Mouse (Mus musculus) midbrain, embryonic 15.5 days (tissue): ENCODE data around the gene Arhgap27. TPM values are rescaled to one million over a fixed set of nuclear protein-coding genes. Genes with fewer than 3 reads are reported as not detected.
A peak's percentile ranks its signal among the peaks of the same experiment; 100 is the strongest.
"Not testable (repeated sequence)": the region's sequence is repeated elsewhere in the genome, so short reads cannot be mapped to it uniquely, and the experiment has no call there.

Experiments
- ATAC-seq: fragments of 200-750 bp; cut with Nextera tagmentation; replicated peaks from 2 replicates; pipeline ENCODE4 v1.8.0; 2017; ENCODE audit warnings: moderate TSS enrichment
- H3K27ac ChIP-seq: fragments of 300-500 bp; sonication (generic); 2 replicates; pipeline ENCODE4 v1.5.1; 2015; ENCODE audit warnings: mild to moderate bottlenecking, inconsistent platforms
- H3K27me3 ChIP-seq: fragments of 300-500 bp; sonication (generic); replicated peaks from 2 replicates; pipeline ENCODE4 v1.6.1; 2015; ENCODE audit warnings: inconsistent platforms
- H3K36me3 ChIP-seq: fragments of 300-500 bp; sonication (generic); replicated peaks from 2 replicates; pipeline ENCODE4 v1.6.1; 2015; ENCODE audit warnings: inconsistent platforms
- H3K4me1 ChIP-seq: fragments of 300-500 bp; sonication (generic); 2 replicates; pipeline ENCODE4 v1.6.1; 2015; ENCODE audit warnings: inconsistent platforms
- H3K4me2 ChIP-seq: fragments of 300-500 bp; sonication (generic); 2 replicates; pipeline ENCODE4 v1.6.1; 2015; ENCODE audit warnings: inconsistent platforms, mild to moderate bottlenecking, moderate library complexity
- H3K4me3 ChIP-seq: fragments of 300-500 bp; sonication (generic); 2 replicates; pipeline ENCODE4 v1.5.1; 2015; ENCODE audit warnings: mild to moderate bottlenecking, inconsistent platforms
- H3K9ac ChIP-seq: fragments of 300-500 bp; sonication (generic); 2 replicates; pipeline ENCODE4 v1.6.1; 2015; ENCODE audit warnings: mild to moderate bottlenecking, inconsistent platforms
- H3K9me3 ChIP-seq: fragments of 300-500 bp; sonication (generic); 2 replicates; pipeline ENCODE4 v1.6.1; 2016; ENCODE audit warnings: inconsistent platforms
- WGBS: fragments of 180-500 bp; shearing (Covaris S2); methylation state at CpG from one replicate; pipeline ENCODE4 v1.1.7; 2015; ENCODE audit warnings: mixed read lengths; 5-methylcytosine and 5-hydroxymethylcytosine counted together
- polyA plus RNA-seq: library from polyadenylated mRNA; unstranded; fragments of >200 nt; fragmentation: Nextera tagmentation; extraction: Ambion mirVana; gene quantifications from 2 replicates; pipeline ENCODE4 v1.2.1, GENCODE M21; 2015

The Arhgap27 gene
- polyA plus RNA-seq = 3.9 and 4.6 TPM in 2 replicates

DNA sequence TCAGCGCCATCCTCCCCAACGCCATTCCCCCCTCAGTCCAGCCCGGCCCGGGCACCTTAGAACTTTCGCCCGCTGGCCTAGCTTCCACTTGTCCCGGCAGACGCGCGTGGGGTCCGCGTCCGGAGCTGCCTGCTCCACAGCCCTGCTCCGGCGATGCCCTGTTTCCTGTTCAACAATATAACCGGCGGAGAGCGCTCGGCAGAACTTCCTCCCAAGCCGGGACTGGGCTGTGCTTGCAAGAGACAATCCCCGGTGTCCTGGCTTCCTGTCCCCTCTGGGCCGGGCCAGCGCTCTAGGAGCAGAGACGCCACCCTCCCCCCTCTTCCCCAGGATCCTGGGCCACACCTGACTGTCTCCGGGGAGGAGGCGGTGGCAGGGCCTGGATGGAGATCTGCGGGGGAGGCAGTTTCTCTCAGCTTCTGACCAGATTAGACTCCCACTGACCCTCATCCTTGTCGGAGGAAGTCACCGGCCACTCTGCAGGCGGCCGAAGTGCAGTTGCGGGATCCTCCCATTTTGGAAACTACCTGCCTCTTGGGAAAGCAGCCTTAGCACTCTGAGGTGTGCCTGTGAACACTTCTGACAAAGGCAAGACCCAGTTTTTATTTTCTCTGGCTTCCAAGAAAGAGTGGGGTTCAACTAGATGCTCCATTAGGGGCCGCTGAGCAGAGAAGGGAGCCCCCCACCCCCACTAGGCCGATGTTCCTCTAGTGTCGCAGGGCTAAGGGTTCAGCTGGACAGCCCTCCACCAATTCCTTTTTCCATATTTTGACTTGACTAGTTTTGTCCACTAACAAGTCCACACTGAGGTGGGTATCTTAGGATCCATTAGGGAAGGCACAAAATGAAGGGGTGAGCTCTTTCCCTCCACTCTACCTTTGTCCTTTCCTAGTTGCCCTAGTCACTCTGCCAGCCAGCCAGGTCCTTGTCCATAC, at the start of gene Arhgap27:
TSS of gene Arhgap27 (minus strand) at position 479 of the 935 bp plus-strand sequence.
- peak within 1 kb of the TSS; percentile 65 for H3K4me2 ChIP-seq
- no peak for ATAC-seq
- H3K9ac ChIP-seq = peak within 1 kb of the TSS; percentile 15
- no peaks in the 10 kb centered on the region for H3K9me3 ChIP-seq
- H3K36me3 ChIP-seq = 0 out of 2 replicates have a peak, but pooled peaks cover 4% of the 10 kb centered on the region
- peaks cover 40% of the 10 kb centered on the region for H3K4me1 ChIP-seq
- 3% methylated on average over 35 of the region's 35 CpGs for WGBS
- H3K27me3 ChIP-seq = peaks cover 65% of the 10 kb centered on the region
- H3K27ac ChIP-seq = peak within 1 kb of the TSS; percentile 20
- H3K4me3 ChIP-seq = peak within 1 kb of the TSS; percentile 37

DNA sequence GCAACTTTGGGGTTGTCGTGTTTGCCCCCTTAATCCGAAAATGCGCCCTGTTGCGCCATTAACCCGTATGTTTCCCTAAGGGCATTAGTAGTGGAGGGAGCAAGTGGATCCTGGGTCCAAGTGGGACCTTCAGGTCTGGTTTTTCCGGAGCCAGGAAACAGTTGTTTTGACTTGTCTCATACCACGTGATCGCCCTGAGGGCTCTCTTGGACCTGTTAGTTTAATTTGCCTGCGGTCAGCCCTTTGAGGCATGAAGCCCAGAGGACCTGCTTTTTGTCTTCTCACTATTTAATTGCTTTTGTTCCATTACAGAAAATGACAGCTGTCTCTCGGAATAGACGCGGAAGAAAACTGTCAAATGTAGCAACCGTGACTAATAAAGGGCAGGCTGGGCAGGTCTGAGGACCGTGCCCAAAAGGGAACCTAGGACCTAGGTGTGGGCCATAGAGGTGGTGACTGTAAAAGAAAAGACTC, 49.5 kb upstream of the Arhgap27 start:
- no peak; the same call in 1 of the 2 replicates for ATAC-seq
- Histone ChIP-seq H3K9me3 (no peaks in the 10 kb centered on the region), H3K36me3 (no peaks in the 10 kb centered on the region), H3K27ac (peak overlapping the region; percentile 85), H3K4me3 (peak overlapping the region; percentile 97), H3K9ac (peak overlapping the region; percentile 91), H3K4me1 (peaks cover 25% of the 10 kb centered on the region), H3K27me3 (no peaks in the 10 kb centered on the region), H3K4me2 (peak overlapping the region; percentile 96)
- 2% methylated on average over 14 of the region's 14 CpGs for WGBS

DNA sequence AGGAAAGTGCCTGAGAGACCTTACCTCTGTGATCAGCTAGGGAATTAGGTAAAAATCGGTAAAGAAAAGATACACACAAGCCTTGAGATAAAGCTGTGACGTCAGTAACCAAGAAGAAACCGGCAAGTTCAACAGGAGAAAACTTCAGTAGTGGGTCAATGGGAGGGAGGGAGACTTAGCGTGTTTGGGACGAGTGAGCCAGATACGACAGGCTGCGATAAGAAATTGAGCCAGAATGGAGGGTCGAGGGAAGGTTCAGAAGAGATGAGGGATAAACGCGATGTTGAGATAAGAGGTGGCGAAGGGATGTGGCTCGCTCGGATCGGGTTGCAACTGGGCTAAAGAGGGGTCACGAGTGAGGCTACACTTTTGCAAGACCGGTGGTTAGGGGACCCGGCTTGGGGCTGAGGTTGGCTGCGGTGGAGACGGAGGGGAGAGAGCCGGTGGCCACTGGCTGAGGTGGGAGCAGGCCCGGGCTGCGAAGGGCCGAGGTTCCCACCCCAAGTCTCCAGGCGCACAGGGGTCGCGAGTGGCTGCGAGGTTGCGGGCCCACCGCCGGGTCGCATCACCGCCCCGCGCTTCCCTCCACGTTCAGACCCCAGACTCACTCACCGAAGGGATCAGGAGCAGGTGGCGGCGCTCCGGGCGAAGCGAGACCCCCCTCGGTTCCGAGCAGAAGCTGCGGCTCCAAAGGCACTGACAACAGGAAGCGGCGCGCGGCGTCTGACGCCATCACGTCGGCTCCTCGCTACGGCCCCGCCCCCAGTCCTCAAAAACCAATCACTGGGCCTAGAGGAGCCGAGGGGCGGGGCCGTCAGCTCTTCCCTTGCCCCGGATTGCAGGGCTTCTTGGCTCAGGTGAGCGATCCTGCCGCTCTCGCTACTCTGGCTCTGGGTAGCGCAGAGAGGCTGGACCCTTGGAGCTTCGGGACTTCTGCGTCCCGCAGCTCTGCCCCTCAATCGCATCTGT, 48.8 kb upstream of the Arhgap27 start, which contains the start of gene Plekhm1:
TSS of gene Plekhm1 (minus strand) at position 707 of the 969 bp plus-strand sequence.
- H3K36me3 ChIP-seq = no peaks in the 10 kb centered on the region
- H3K9ac ChIP-seq = peak within 1 kb of the TSS; percentile 91
- no peaks in the 10 kb centered on the region for H3K9me3 ChIP-seq
- H3K27me3 ChIP-seq = no peaks in the 10 kb centered on the region
- peaks cover 25% of the 10 kb centered on the region for H3K4me1 ChIP-seq
- peak within 1 kb of the TSS; percentile 96 for H3K4me2 ChIP-seq
- H3K4me3 ChIP-seq = peak within 1 kb of the TSS; percentile 97
- peak; percentile 99 for ATAC-seq
- under 1% methylated on average over 67 of the region's 67 CpGs for WGBS
- peak within 1 kb of the TSS; percentile 85 for H3K27ac ChIP-seq

DNA sequence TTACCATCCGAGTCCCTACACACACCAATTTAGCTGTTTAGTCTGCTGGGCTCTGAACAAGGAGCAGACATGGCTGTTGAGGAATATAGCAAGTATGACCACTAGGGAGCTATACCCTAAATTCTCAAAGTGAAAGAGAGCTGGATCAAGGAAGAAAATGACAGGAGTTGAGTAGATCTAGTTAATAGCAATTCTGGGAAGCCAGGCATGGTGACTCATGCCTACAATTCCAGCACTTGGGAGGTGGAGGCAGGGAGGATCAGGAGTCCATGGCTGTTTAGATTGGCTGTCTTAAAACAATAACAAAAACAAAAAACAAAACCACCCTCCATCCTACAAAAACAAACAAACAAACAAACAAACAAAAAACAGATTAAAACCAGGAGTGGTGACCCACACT, 47.8 kb upstream of the Arhgap27 start:
- Histone ChIP-seq H3K27me3 (no peaks in the 10 kb centered on the region), H3K9ac (no peak overlapping the region), H3K4me1 (peaks cover 25% of the 10 kb centered on the region), H3K4me2 (peak overlapping the region; percentile 96), H3K9me3 (no peaks in the 10 kb centered on the region), H3K4me3 (no peak overlapping the region), H3K27ac (no peak overlapping the region), H3K36me3 (no peaks in the 10 kb centered on the region)
- ATAC-seq = no peak
- 83% methylated on average over 1 of the region's 1 CpGs for WGBS

GRCm38 (mm10) chr11:103408880-103409279, 45.4 kb upstream of the Arhgap27 start:
- Histone ChIP-seq H3K9ac (no peak overlapping the region), H3K9me3 (no peaks in the 10 kb centered on the region), H3K27me3 (no peaks in the 10 kb centered on the region), H3K36me3 (no peaks in the 10 kb centered on the region), H3K4me3 (no peak overlapping the region), H3K4me1 (peaks cover 25% of the 10 kb centered on the region), H3K27ac (no peak overlapping the region), H3K4me2 (no peak overlapping the region)
- whole genome bisulfite sequencing = 92% methylated on average over 13 of the region's 13 CpGs
- no peak for ATAC-seq

DNA sequence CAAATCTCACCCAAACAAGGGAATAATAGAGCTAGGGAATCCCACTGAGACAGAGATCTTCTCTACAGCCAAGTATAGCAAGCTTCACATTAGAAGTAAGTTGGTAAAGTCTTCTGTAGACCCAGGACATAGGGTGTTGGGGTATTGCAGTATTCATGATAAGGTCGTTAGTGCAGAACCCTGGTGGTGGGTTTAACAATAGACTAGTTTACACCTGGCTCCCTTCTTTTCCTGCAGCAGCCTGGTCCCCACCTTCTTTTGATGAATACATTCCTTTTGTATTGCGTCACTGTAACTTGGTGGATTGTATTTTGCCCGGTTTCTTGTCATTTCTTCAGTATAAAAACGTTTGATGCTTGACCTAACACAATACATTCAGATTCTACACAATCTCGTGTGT, 43.6 kb upstream of the Arhgap27 start:
- ATAC-seq, H3K27ac ChIP-seq, H3K4me3 ChIP-seq, H3K9me3 ChIP-seq, H3K36me3 ChIP-seq, H3K4me2 ChIP-seq, H3K9ac ChIP-seq, H3K27me3 ChIP-seq: not testable (repeated sequence)
- WGBS = 60% methylated on average over 5 of the region's 5 CpGs
- peaks cover 18% of the 10 kb centered on the region for H3K4me1 ChIP-seq

GRCm38 (mm10) chr11:103406551-103406950, 43.1 kb upstream of the Arhgap27 start:
- H3K27me3 ChIP-seq = no peaks in the 10 kb centered on the region
- H3K27ac ChIP-seq = no peak overlapping the region
- peaks cover 14% of the 10 kb centered on the region for H3K4me1 ChIP-seq
- no peaks in the 10 kb centered on the region for H3K9me3 ChIP-seq
- WGBS = 70% methylated on average over 7 of the region's 7 CpGs
- H3K36me3 ChIP-seq = no peaks in the 10 kb centered on the region
- no peak overlapping the region for H3K4me3 ChIP-seq
- H3K9ac ChIP-seq = no peak overlapping the region
- no peak for ATAC-seq
- H3K4me2 ChIP-seq = no peak overlapping the region

DNA sequence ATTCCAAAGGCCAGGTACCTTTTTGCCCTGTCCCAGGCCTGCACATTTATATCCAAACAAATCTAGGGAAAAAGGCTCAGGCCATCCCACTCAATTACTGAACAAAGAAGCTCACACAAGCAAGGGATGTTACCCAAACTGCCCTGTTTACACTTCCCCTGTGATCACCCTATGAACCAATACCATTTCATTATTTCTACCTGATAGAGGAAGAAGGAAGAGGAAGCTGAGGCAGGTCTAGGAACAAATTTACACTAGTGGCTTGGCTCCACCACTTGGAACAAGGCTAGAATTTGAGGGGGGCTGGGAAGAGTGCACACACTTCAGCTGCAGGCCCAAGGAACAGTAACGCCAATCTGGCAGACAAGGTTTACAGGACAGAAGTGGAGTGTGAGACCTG, 42.3 kb upstream of the Arhgap27 start:
- no peak for ATAC-seq
- WGBS = 93% methylated on average over 1 of the region's 1 CpGs
- peaks cover 6% of the 10 kb centered on the region for H3K4me1 ChIP-seq
- no peaks in the 10 kb centered on the region for H3K36me3 ChIP-seq
- no peak overlapping the region for H3K27ac ChIP-seq
- H3K9me3 ChIP-seq = no peaks in the 10 kb centered on the region
- no peak overlapping the region for H3K9ac ChIP-seq
- no peaks in the 10 kb centered on the region for H3K27me3 ChIP-seq
- H3K4me2 ChIP-seq = no peak overlapping the region
- H3K4me3 ChIP-seq = no peak overlapping the region

- ATAC-seq = no peak
- H3K27me3 ChIP-seq = no peaks in the 10 kb centered on the region
- no peak overlapping the region for H3K27ac ChIP-seq
- H3K9ac ChIP-seq = no peak overlapping the region
- no peaks in the 10 kb centered on the region for H3K36me3 ChIP-seq
- H3K4me2 ChIP-seq = no peak overlapping the region
- H3K4me1 ChIP-seq = no peaks in the 10 kb centered on the region
- no peaks in the 10 kb centered on the region for H3K9me3 ChIP-seq
- H3K4me3 ChIP-seq = no peak overlapping the region
Measured at GRCm38 (mm10) chr11:103404618-103405017, 41.1 kb upstream of the Arhgap27 start.

DNA sequence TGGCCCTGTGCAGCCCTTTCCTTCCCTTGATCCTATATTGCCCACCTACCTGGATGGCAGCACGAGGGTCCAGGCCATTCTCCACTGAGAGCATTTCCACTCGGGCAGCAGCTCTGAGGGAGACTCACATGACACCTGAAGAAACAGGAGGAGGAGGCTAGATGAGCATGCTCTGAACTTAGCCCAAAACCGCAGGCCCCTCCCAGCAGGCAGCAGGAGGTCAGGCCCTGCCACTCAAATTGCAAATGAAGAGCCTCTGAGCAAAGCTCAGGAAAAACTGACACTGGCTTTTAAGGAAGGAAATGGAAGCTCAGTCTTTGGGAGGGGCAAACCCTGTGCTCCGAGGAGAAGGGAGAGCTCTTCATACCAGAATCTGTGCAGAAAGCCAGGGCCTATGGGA, 40.3 kb upstream of the Arhgap27 start:
- Histone ChIP-seq H3K4me3 (no peak overlapping the region), H3K9ac (no peak overlapping the region), H3K4me2 (no peak overlapping the region), H3K4me1 (no peaks in the 10 kb centered on the region), H3K27ac (no peak overlapping the region), H3K36me3 (no peaks in the 10 kb centered on the region), H3K27me3 (no peaks in the 10 kb centered on the region), H3K9me3 (no peaks in the 10 kb centered on the region)
- WGBS = 56% methylated on average over 4 of the region's 4 CpGs
- no peak for ATAC-seq

DNA sequence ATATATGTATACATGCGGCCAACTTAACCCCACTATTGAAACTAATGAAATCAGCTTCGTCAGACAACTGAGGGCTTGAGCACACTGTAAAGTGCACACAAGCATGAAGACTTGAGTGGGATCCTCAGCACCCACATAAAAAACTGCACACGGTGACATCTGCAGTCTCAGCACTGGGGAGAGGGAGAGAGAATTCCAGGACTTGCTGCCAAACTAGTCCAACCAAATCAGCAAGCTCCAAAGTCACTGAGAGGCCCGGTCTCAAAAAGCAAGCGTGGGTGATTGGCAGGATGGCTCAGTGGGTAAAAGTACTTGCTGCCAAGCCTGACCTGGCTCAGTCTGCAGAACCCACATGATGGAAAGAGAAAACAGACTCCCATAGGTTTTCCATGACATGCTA, 39.2 kb upstream of the Arhgap27 start:
- H3K4me2 ChIP-seq = no peak overlapping the region
- H3K27ac ChIP-seq = no peak overlapping the region
- H3K4me3 ChIP-seq = no peak overlapping the region
- H3K36me3 ChIP-seq = no peaks in the 10 kb centered on the region
- WGBS = 88% methylated on average over 5 of the region's 5 CpGs
- no peaks in the 10 kb centered on the region for H3K9me3 ChIP-seq
- H3K9ac ChIP-seq = no peak overlapping the region
- no peak for ATAC-seq
- H3K27me3 ChIP-seq = no peaks in the 10 kb centered on the region
- no peaks in the 10 kb centered on the region for H3K4me1 ChIP-seq

- no peaks in the 10 kb centered on the region for H3K4me1 ChIP-seq
- no peaks in the 10 kb centered on the region for H3K9me3 ChIP-seq
- no peaks in the 10 kb centered on the region for H3K27me3 ChIP-seq
- no peaks in the 10 kb centered on the region for H3K36me3 ChIP-seq
- no peak overlapping the region for H3K4me2 ChIP-seq
- no peak overlapping the region for H3K4me3 ChIP-seq
- WGBS = 47% methylated on average over 2 of the region's 2 CpGs
- no peak for ATAC-seq
- H3K27ac ChIP-seq = no peak overlapping the region
- H3K9ac ChIP-seq = no peak overlapping the region
Measured at GRCm38 (mm10) chr11:103402198-103402597, 38.7 kb upstream of the Arhgap27 start.
